Mouse (Mus musculus): ENCODE data around the gene Rad21l. TPM values are rescaled to one million over a fixed set of nuclear protein-coding genes. Genes with fewer than 3 reads are reported as not detected.

The Rad21l gene
- total RNA-seq (2023), result not detected

DNA sequence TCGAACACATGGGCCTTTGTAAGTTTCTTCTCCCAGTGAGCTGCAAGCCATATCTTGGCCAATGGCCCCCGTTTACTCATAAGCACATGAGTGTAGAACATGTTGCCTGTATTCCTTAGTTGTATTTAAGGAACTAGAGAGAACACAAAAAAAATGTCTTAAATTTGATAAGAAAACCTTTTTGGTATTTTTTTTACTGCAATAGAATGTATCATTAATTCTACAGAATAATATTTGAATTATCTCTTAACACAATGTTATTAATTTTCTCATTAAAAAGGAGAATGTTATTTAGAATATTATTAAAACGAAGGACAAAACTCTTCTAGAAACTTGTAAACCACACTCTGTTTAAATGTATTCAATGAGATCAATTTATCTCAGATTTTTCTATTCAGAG, at the start of gene Rad21l:
TSS of gene Rad21l (minus strand) at position 101 of the 400 bp plus-strand sequence.

DNA sequence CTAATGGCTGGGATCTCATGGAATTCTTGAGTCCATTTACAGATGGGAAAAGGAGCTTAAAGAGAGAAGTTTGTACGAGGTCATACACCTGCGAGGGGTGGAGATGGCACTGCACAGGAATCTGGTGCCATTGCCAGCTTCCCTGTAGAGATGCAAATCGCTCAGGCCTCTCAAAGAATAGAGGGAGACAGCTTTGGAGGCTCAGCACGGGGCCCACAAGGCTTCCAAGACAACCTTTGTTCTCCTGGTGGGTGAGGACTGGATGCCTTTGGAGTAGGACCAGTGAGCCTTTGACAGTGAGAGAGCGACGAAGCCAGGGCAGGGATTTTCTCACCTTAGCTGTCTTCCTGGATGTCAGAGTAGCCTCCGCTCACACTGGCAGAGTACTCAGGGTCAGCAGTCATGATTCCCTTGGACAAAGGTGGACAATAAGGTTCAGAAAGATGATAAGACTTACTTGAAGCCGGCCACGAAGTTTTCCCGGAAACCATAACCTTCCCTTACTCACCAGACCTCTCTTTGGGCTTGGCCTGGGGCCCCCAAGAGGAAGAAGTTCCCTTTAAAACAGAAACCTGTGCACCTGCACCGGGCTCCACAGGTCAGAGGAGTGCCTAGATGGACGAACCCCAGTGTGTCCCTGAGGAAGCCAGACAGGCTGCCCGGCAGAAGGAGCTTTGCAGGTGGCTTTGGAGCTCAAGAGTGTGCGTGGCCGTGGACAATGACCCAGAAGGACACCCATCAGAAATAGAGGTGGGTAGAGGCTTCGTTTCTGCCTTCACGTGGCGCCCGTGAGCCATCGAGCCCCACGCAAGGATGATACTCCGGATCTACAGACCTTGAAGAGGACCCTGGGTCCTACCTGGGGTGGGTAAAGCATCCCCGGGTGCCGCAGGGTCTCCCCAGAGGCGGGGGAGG, 33.2 kb upstream of the Rad21l start, which contains the start of gene Tmem74b:
TSS of gene Tmem74b (plus strand) at position 778 of the 915 bp plus-strand sequence.

DNA sequence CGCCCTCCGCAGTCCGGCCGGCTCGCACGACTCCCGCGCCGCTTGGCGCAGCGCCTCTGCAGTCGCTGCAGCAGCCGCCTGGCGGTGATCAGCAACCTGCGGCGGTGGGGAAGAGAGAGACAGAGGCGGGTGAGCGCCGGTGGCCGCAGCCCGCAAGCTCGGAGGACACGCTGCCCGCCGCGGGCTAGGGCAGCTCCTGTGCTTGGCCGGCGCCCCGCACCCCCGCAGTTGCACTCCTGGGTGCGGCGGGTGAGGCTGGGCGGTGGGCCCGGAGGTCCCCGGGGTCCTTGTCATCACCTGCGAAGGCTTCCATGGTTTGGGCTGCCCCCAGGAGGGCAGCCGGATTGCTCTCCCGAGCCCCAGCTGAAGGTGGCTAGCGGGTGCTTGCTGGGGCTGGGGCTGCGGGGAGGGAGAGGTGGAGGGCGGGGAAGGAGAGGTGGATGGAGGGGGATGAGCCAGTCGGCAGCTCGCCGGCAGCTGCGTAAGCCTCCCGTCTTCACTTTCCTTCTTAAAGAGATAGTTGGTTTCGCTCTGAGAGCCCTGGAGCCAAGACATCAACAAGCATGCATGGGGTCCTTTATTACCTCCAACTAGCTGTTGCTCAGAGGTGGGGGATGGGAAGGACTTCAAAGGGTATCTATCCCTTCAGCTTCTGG, 36.0 kb downstream of the Rad21l start, which contains the start of gene Snph:
TSS of gene Snph (minus strand) at position 435 of the 656 bp plus-strand sequence.

Other genes with a start within 250 kb of the Rad21l start
- not detected for gene 4921509C19Rik, start 192.4 kb downstream of the Rad21l start, total RNA-seq (2023)
- 100 to 1,000 TPM; 124 to 138 TPM for gene Nsfl1c, start 174.4 kb downstream of the Rad21l start, total RNA-seq (2023)
- 100 to 1,000 TPM; 146 to 152 TPM for gene Fkbp1a, start 126.0 kb downstream of the Rad21l start, total RNA-seq (2023)
- 10 to 100 TPM in 1 of 2 experiments, 1 to 10 TPM in 1; 7.0 to 12.9 TPM for gene Sdcbp2, start 95.9 kb downstream of the Rad21l start, total RNA-seq (2023)
- 10 to 100 TPM in 1 of 2 experiments, 1 to 10 TPM in 1; 9.2 to 13.4 TPM for gene Snph, start 35.9 kb downstream of the Rad21l start, total RNA-seq (2023)
- gene Tmem74b, start 33.5 kb upstream of the Rad21l start, total RNA-seq (2023), result not detected
- gene Psmf1, start 75.7 kb upstream of the Rad21l start, total RNA-seq (2023), result 10 to 100 TPM; 51.1 to 59.9 TPM
- gene Rspo4, start 174.4 kb upstream of the Rad21l start, total RNA-seq (2023), result not detected
- gene Angpt4, start 242.7 kb upstream of the Rad21l start, total RNA-seq (2023), result not detected

Measured in T-cell, adult 66 days (primary cell).